Comparison of ENCODE assay signal across 8 mouse cellular contexts in genomic region chr6:41605794-41606104, GRCm38 (mm10). TPM values are rescaled to one million over a fixed set of nuclear protein-coding genes. Genes with fewer than 3 reads are reported as not detected.
DNase-seq lines count a peak whose midpoint lies in the region; ATAC-seq and TF ChIP-seq lines count a peak whose summit lies in the region.

No protein-coding gene starts in this region.

- no peaks in the 10 kb centered on the region for H3K9me3 ChIP-seq in heart, postnatal 0 days (replicated peaks; ENCODE audit: control insufficient read depth, low read length)
- H3K9me3 ChIP-seq in hindbrain, embryonic 11.5 days (ENCODE audit: control insufficient read depth, low read length): no peaks in the 10 kb centered on the region
- H3K9me3 ChIP-seq in midbrain, embryonic 11.5 days (ENCODE audit: control insufficient read depth, low read length): no peaks in the 10 kb centered on the region

- no peaks in the 10 kb centered on the region for H3K4me1 ChIP-seq in heart, postnatal 0 days (ENCODE audit: control insufficient read depth, insufficient read depth)
- no peaks in the 10 kb centered on the region for H3K4me1 ChIP-seq in hindbrain, embryonic 11.5 days (replicated peaks; ENCODE audit: control insufficient read depth, insufficient read depth, low read length)
- peaks cover 9% of the 10 kb centered on the region; the same call in 1 of the 2 replicates for H3K4me1 ChIP-seq in midbrain, embryonic 11.5 days (ENCODE audit: control insufficient read depth, insufficient read depth, low read length)

- TF ChIP-seq EP300 in heart, postnatal 0 days (IDR thresholded peaks at IDR 0.05; ENCODE audit: low read depth): no peak

- POLR2A ChIA-PET in Patski (lab: Charles Lee): no interaction called here

- H3K36me3 ChIP-seq in heart, postnatal 0 days (replicated peaks; ENCODE audit: control insufficient read depth, insufficient read depth, low read length): no peaks in the 10 kb centered on the region
- H3K36me3 ChIP-seq in hindbrain, embryonic 11.5 days (ENCODE audit: control insufficient read depth, insufficient read depth, low read length): no peaks in the 10 kb centered on the region
- H3K36me3 ChIP-seq in midbrain, embryonic 11.5 days (ENCODE audit: control insufficient read depth, insufficient read depth, low read length): no peaks in the 10 kb centered on the region

- WGBS in heart, postnatal 0 days: 1% methylated on average over 7 of the region's 7 CpGs
- WGBS in hindbrain, embryonic 11.5 days: 0% methylated on average over 7 of the region's 7 CpGs
- WGBS in midbrain, embryonic 11.5 days: 0% methylated on average over 7 of the region's 7 CpGs

- no peak for TF ChIP-seq CTCF in heart, postnatal 0 days (IDR thresholded peaks at IDR 0.05; ENCODE audit: low read depth)
- TF ChIP-seq CTCF in Patski (IDR thresholded peaks at IDR 0.05): no peak

- in situ Hi-C loops in Patski (cut with MboI; ENCODE audit: low pct_unique_long_range_greater_than_20kb): loop anchor here (5.0 to 25.0 kb wide), 2 partner anchors 652 to 982 kb away; partner anchors contain the start of gene Tcaf3

- CTCF ChIA-PET in Patski (lab: Charles Lee): interaction anchor here (1.5 to 1.6 kb wide), 2 partner anchors 10 to 12 kb away, joined by 4 read pairs; no protein-coding TSS in a partner anchor

- no peak for DNase-seq in heart, postnatal 0 days (ENCODE audit: low spot score)
- no peak for DNase-seq in heart, adult 8-10 months (ENCODE audit: low spot score)
- no peak for DNase-seq in Patski (ENCODE audit: low read depth, low spot score)
- DNase-seq in hindbrain, embryonic 11.5 days (ENCODE audit: low spot score): no peak
- DNase-seq in midbrain, embryonic 11.5 days (ENCODE audit: low spot score, missing footprints): no peak
- no peak for DNase-seq in thymus, postnatal 4 days
- DNase-seq in frontal cortex, postnatal 10 days (ENCODE audit: low spot score in 2 of 2): no peak

- peaks cover 12% of the 10 kb centered on the region for H3K27me3 ChIP-seq in heart, postnatal 0 days (ENCODE audit: control insufficient read depth, insufficient read depth, low read length)
- no peaks in the 10 kb centered on the region for H3K27me3 ChIP-seq in Patski
- H3K27me3 ChIP-seq in hindbrain, embryonic 11.5 days (ENCODE audit: control insufficient read depth, insufficient read depth, low read length): no peaks in the 10 kb centered on the region
- H3K27me3 ChIP-seq in midbrain, embryonic 11.5 days (ENCODE audit: control insufficient read depth, insufficient read depth, low read length): no peaks in the 10 kb centered on the region

- peak overlapping the region; percentile 64; the same call in 1 of the 2 replicates for H3K9ac ChIP-seq in heart, postnatal 0 days (replicated peaks; ENCODE audit: low read depth, low read length)
- peak overlapping the region; percentile 71 for H3K9ac ChIP-seq in hindbrain, embryonic 11.5 days (ENCODE audit: low read depth, low read length)
- H3K9ac ChIP-seq in midbrain, embryonic 11.5 days (ENCODE audit: low read length): peak overlapping the region; percentile 72

- H3K4me3 ChIP-seq in heart, postnatal 0 days (ENCODE audit: low read depth, low read length): peak overlapping the region; percentile 85
- peak overlapping the region; percentile 63 for H3K4me3 ChIP-seq in hindbrain, embryonic 11.5 days (ENCODE audit: low read depth, low read length)
- H3K4me3 ChIP-seq in midbrain, embryonic 11.5 days (ENCODE audit: low read depth, low read length): peak overlapping the region; percentile 65

- peak overlapping the region; percentile 97 for H3K4me2 ChIP-seq in heart, postnatal 0 days (ENCODE audit: low read depth, low read length)
- peak overlapping the region; percentile 90 for H3K4me2 ChIP-seq in hindbrain, embryonic 11.5 days (replicated peaks; ENCODE audit: low read depth, low read length)
- H3K4me2 ChIP-seq in midbrain, embryonic 11.5 days: peak overlapping the region; percentile 88

- no peak overlapping the region for H3K27ac ChIP-seq in heart, postnatal 0 days (ENCODE audit: low read depth)
- peak overlapping the region; percentile 84; the same call in 1 of the 2 replicates for H3K27ac ChIP-seq in hindbrain, embryonic 11.5 days (ENCODE audit: low read depth, low read length)
- H3K27ac ChIP-seq in midbrain, embryonic 11.5 days (ENCODE audit: low read depth, low read length): peak overlapping the region; percentile 68; the same call in 1 of the 2 replicates

- ATAC-seq in heart, postnatal 0 days (ENCODE audit: insufficient read depth, low read depth): no peak
- ATAC-seq in Patski: peak; percentile 3
- peak; percentile 60 for ATAC-seq in hindbrain, embryonic 11.5 days (ENCODE audit: low FRiP score)
- no peak for ATAC-seq in midbrain, embryonic 11.5 days (ENCODE audit: low FRiP score)
- ATAC-seq in granulocyte monocyte progenitor cell, adult 5-6 weeks (replicated peaks; ENCODE audit: poor library complexity, severe bottlenecking): no peak

RNA-seq across cellular contexts. Expression of gene Ephb6, which starts 0.5 kb away (rescaled TPM):
- total RNA-seq in heart, postnatal 0 days (2014; rRNA removed; ENCODE audit: low replicate concordance): 2.1 and 5.6 TPM in 2 replicates
- polyA plus RNA-seq in heart, postnatal 0 days (2015; fragmentation: Nextera tagmentation; extraction: Ambion mirVana): 1.8 and 2.3 TPM in 2 replicates
- total RNA-seq in heart, adult 8-10 months (2022): 1 to 10 TPM in 2 of 4 experiments, under 1 TPM in 2; 0.41 to 1.7 (median 1.1) TPM
- 35.5 TPM for polyA plus RNA-seq in Patski (2021)
- polyA plus RNA-seq in hindbrain, embryonic 11.5 days (2014; fragmentation: Nextera tagmentation; extraction: Ambion mirVana): 8.8 and 8.9 TPM in 2 replicates
- 9.9 and 10.7 TPM in 2 replicates for polyA plus RNA-seq in midbrain, embryonic 11.5 days (2014; fragmentation: Nextera tagmentation; extraction: Ambion mirVana)
- total RNA-seq in granulocyte monocyte progenitor cell, adult 5-6 weeks (2014; fragmentation: Nextera tagmentation): 0.09 and 1.7 TPM in 2 replicates
- total RNA-seq in granulocyte monocyte progenitor cell, adult 5-6 weeks (2017): 1.2 and 5.4 TPM in 2 replicates

RNA-seq across cellular contexts. Expression of gene Trpv6, which starts 30.5 kb away (rescaled TPM):
- total RNA-seq in heart, postnatal 0 days (2014; rRNA removed; ENCODE audit: low replicate concordance): not detected in 2 replicates
- not detected in 2 replicates for polyA plus RNA-seq in heart, postnatal 0 days (2015; fragmentation: Nextera tagmentation; extraction: Ambion mirVana)
- not detected for total RNA-seq in heart, adult 8-10 months (2022)
- 1.2 TPM for polyA plus RNA-seq in Patski (2021)
- 0.34 and 0.43 TPM in 2 replicates for polyA plus RNA-seq in hindbrain, embryonic 11.5 days (2014; fragmentation: Nextera tagmentation; extraction: Ambion mirVana)
- 0.26 and 0.27 TPM in 2 replicates for polyA plus RNA-seq in midbrain, embryonic 11.5 days (2014; fragmentation: Nextera tagmentation; extraction: Ambion mirVana)
- not detected in 2 replicates for total RNA-seq in granulocyte monocyte progenitor cell, adult 5-6 weeks (2014; fragmentation: Nextera tagmentation)
- total RNA-seq in granulocyte monocyte progenitor cell, adult 5-6 weeks (2017): not detected in 2 replicates

Comparison
In these comparisons a context has a peak if more than half of its experiments do, and no peak if none do; other contexts are left out.
1. ATAC-seq: peak in Patski (single experiment) and hindbrain, embryonic 11.5 days (single experiment); none in heart, postnatal 0 days (single experiment), midbrain, embryonic 11.5 days (single experiment) and granulocyte monocyte progenitor cell, adult 5-6 weeks (single experiment).
2. Peak in every context shown above with its lines, with median percentiles within 50 percentile points of each other: H3K4me2 ChIP-seq, H3K4me3 ChIP-seq and H3K9ac ChIP-seq.